Mouse (Mus musculus) kidney, postnatal 25 days (tissue): ENCODE measurements around the gene Gm5134.
"Not testable (repeated sequence)": the region's sequence is repeated elsewhere in the genome, so short reads cannot be mapped to it uniquely, and the experiment has no call there.

Experiments used
- DNase-seq, 2 experiments: peaks; one replicate each; pipeline ENCODE4 v3.0.0; 2021; ENCODE audit warnings: mixed read lengths in 2 of 2

The Gm5134 gene

DNA sequence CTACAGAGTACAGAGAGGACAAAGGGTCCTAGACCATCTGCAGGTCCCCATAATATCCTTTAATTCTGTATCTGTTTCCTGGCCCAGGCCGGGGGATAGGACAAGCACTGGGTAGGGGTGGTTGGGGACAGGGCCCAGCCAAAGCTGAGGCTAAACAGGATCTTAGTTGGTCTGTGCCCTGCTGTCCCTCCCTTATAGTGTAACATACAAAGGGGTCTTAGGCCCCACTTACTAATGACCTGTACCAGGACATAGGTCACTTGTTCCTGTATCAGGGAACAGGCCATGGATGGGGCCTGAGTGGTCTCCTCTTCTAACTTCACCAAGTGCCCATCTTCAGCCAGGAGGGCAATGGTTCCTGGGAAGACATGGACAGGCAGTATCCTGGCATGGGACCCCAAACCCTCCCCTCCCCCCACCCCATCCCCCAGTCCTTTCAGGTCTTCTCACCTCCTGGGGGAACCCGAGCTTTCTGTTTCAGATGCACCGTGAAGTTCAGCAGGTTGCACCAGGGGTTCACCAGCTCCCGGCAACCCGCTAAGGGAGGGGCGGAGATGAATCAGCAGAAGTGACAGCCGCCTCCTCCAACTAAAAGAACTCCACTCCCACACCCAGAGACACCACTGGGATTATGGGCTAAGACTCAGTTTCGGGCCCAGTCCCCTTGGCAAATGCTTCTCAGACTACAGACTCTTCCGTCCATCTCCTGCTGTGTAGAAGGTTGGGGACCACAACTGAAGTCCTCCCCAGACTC is 14.7 kb upstream of the Gm5134 start:
- peak in 1 of 2 experiments; percentile 21 for DNase-seq

DNA sequence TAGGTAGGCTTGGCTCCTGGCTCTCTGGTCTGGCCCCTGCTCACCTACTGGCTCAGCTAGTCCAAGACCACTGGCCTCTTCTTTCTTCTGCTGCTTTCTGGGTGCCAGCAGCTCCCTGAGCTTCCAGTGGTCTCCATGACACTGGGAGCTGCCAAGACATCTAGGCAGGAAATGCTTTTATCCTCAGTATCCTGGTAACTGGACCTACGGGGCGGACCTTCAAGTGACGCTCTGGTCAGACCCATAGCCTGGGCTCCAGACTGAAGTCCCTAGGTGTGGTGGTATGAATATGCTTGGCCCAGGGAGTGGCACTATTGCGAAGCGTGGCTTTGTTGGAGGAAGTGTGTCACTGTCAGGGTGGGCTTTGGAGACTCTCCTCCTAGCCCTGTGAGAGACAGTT is 13.8 kb upstream of the Gm5134 start, which contains the start of gene Gm867:
Gene Gm867 (minus strand): TSS at position 153 of the 400 bp plus-strand sequence.
- DNase-seq = peak; percentile 40 to 59

DNA sequence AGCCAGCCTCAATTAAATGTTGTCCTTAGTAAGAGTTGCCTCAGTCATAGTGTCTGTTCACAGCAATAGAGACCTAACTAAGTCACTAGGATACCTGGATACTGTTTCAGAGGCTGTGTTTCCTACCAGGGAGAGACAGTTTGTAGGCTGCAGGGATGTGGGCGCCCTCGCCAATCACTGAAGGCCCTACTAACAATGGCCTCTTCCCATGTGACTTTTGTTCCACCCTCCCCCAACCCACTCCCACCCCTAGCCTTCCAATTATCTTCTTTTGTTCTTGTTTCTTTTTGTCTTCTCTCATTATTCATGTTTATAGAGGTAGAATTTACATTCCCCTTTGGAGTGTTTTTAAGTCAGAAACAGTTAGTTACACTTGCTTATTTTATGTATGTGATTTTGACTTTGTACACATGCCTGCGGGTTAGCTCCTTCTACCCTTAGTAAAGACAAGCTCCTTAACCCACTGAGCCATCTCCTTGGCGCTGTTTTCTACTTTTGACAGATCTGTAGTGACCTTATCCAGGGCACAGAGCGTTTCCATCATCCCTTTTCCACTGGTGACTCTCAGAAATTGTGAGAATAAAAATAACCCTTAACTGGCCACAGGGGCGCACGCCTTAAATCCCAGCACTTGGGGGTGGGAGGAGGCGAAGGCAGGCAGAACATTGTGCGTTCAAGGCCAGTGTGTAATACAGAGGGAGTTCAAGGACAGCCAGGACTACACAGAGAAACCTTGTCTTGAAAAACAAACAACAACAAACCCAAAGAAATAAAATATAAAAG is 13.1 kb upstream of the Gm5134 start:
- DNase-seq = no peak

DNA sequence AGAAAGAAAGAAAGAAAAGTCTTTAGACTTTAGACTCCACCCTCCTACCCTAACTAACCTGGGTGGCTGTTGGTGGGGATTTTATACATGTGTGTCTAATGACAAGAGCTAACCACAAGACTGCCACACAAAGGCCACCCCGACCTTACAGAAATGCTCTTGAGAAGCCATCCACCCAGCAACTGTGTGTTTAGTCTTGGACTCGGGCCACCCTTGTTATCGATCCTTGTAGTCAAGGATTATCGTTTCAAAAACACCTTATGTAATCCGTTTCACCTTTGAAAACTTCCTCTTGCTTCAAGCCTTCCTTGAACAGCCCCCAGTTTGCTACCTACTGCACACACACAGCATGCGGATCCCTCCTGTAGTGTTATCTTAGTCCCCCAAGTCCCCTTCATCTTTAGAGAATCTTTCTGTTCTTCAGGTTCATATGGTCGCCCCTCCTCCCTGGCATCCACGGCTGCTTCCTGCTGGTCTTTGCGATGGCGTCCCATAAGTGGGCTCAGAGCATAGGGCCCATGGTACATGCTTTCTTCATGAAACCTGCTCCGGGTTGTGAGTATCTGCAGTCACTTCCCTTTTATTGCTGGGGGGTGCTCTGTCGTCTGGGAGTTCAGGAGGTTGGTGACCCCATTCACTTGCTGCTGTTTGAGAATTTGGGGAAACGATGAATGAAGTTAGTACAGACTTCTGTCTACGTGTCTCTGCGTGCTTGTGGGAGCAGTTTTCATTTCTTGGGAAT is 11.4 kb upstream of the Gm5134 start, which contains the start of gene Vpreb3:
Gene Vpreb3 (plus strand): TSS at position 322 of the 742 bp plus-strand sequence.
- DNase-seq = no peak

DNA sequence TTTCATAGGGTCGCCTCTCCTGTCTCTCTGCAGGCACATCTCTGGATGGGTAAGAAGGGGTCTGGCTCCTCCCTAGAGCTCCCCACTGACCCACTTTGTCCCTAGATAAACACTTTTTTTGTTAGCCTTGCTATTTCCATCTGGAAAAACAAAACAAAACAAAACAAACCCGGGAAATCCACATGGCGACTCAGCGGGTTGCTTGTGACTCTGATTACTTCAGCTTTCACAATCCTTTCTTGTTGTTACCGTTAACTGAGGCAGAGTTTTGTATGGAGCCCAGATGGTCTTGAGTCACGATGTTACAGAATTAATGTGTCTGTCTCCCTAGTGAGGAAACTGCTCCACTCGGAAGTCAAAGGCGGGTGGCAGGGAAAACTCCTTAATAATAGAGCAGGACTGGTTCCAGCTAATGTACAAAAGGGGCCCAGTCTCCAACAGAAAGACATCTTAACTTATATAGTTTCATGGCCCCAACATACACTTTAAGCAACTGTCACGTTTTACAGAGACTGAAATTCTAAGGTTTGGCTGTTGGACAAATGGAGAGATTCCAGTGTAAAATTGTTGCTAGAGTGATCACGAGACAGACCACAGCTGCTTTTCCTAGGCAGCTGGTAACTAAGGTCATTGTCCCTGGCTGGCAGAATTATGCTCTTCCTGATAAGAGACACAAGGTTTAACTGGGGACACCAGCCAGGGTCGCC is 10.1 kb upstream of the Gm5134 start:
- DNase-seq = peak in 1 of 2 experiments; percentile 45

DNA sequence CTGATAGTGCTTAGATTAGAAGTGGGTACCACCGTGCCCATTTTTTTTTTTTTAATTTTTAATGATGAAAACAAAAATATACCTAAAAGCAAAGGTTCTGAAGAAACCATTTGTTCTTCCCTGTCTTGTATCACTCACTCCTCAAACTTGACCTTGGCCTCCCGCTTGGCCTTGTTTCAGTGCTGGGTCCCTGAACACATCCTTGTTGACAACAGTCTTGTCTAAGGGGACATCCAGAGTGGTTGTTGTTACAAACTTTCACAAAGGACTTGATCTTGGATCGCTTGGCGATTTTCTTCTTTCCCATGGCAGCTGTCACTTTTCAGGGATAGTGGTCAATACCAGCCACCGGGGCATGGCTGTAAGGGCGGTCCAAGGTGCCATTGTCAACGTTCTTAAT is 9.1 kb upstream of the Gm5134 start:
- DNase-seq = no peak

DNA sequence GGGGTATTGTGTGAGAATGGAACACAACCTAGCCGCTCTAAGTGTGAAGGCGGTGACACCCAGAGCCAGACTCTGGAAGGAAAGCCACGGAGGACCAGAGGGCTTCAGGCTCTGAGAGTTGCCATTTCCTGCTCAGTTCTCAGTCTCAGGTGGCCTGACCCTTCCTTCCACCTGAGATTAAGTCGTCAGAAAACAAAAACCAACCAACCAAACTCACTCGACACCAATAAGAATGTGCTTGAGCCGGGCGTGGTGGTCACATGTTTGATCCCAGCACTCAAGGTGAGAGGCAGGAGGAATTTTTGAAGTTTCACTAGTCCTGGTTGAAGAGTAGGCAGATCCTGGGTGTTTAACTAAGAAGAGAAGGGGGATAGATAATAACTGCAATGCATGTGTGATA is 8.4 kb upstream of the Gm5134 start:
- no peak for DNase-seq

DNA sequence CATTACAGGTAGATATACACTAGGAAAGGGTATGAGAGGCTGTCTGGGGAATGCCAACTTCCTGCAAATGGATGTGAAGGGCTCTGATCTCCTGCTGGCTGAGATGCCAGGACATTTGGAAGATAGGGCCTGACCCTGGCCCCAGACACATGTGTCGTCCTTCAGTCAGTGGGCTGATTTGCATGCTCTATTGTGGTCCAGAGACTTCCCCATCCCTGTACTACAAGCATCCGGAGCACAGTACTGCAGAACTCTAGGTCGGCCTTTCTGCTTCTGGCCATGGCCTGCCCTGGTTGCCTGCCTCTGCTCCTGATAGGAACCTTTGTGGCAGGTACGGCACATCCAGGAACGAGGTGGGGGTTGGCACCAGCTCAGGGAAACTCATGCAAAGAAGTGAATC is 6.2 kb upstream of the Gm5134 start:
- no peak for DNase-seq

DNA sequence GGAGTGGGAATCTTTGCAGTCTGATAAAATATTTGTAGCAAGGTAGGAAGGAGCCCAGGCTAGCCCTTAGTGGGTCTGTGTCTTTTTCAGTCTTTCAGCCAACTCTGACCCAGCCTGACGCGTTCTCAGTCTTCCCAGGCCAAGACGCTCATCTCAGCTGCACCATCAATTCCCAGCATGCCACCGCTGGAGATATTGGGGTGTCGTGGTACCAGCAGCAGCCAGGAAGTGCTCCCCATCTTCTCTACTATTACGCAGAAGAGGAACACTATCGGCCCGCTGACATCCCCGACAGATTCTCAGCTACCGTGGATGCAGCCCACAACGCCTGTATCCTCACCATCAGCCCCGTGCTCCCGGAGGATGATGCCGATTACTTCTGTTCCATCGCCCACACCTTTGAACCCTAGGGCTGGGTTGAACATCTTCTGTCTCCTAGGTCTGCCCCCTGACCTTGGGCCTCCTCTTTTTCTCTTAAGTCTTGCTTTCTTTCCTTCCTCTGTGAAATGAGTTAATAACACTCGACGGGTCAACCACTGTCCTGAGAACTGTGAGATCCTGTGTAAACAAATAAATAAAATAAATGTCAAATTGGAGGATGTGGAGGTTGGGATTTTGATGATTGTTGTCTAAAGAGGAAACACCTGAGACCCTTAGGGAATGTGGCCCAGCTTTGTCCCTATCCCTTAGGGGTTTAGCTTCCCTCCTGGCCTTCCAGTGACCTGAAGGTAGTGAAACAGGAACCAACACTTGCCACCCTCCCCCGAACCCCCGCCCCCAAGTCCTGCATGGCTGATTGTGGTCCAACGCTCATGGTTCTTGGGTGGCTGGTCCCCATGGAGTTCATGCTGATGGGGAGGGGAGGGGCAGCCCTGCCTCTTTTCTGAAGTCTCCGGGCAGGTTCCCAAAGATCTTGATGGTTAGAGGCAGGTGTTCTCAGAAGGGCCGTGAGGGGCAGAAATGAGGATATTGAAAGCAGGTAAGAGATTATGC is 5.0 kb upstream of the Gm5134 start:
- peak; percentile 36 to 51 for DNase-seq

DNA sequence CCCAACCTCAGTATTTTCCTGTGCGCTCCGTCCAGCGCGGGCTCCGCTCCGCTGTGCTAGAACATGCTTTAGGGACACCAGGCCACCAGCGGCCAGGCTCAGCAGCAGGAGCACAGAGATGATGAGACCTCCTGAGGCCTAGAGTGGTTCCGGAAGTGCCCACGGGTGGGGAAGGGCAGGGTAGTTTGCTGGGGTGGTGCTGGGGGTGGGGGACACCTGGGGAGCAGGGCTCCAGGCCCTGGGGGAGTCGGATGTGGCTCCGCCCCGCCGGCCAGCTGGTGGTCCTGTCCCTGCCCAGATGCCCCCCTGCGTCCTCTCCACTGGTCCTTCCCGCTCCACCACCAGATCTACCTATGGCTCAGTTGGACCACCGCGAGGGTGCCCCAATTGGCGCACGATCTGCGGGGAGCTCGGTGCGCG is 3.5 kb upstream of the Gm5134 start:
- DNase-seq = peak; percentile 30 to 70

DNA sequence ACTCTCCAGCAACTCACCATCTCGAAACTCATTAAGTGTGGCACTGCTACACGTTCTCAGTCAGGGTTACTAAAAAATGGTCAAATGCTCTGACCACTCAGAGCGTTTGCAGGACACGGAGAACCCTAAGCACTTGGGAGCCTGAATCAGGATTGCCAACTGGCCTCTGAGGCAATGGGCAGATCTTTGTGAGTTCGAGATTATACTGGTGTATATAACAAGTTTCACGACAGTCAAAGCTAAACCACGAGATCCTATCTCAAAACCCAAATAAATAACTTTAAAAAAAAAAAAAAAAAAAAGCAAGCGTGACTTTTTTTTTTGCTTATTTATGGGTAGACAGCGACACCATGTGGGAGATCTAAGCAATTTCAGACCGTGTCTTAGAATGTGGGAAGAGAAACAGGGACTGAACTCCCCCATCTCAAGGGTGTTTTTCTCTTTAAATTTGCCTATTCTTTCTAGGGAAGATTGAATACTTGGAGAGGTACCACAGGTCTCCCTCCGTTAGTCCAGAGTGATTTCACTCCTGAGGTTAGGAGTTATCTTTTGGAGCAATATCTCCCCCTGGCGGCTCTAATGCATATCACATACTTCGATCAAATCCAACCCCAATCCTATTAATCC is 2.8 kb upstream of the Gm5134 start:
- peak in 1 of 2 experiments; percentile 79 for DNase-seq

DNA sequence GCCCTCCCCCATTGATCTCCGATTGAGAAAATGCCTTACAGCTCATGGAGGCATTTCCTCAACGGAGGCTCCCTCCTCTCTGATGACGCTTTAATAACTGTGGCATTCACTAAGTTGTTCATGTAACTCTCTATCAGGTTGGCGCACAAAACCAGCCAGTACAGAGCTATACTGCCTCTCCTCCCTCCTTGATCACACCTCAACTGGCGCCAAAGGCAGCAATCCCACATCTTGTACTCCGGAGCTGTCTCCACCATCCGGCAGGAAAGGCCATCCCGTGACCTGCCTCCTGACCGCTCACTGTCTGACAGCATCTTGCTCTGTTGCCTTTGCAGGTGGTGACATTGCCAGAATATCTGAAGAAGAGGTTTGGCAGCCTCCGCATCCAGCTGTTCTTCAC is 19.5 kb downstream of the Gm5134 start:
- no peak for DNase-seq

DNA sequence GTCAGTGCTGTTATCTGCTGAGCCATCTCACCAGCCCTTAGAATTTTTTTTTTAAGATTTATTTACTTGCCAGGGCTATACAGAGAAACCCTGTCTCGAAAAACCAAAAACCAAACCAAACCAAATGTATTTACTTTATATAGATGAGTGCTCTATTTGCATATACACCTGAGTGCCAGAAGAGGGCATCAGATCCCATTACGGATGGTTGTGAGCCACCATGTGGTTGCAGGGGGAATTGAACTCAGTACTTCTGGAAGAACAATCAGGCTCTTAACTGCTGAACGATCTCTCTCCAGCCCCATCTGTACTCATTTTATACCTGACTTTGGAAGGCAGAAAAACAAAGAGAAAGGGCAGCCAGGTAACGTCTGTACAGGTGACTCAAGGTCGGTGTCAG is 20.9 kb downstream of the Gm5134 start:
- peak in 1 of 2 experiments; percentile 11 for DNase-seq

DNA sequence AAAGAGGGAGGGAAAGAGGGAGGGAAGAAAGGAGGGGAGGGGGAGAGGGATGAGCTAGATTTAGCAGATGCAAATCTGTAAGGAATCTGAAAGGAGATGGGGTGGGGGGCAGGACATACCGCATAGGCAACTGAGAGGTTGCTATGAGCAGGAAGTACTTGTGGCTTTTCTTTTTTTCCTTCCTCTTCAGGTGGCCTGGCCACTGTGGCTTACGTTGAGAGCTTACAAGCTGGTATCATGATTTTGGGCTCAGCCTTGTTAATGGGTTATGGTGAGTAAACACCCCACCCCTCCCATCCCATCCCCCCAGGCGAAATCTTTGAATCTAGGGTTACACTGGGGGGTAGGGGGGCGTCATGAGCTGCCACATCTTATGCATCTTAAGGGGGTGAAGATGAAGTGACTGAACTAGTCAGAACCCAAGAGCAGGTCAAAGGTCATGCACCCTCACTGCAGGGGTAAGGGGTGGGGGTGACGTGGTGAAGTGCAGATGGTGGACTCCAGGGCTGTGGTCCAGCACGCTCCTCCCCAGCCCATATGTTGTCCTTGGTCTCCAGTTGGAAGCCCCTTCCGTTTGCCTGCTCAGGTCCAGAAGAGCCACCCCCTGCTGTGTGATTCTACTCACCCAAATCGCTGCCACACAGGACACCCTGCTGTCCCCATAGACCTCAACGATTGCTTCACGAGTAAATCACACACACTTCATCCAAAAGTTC is 24.0 kb downstream of the Gm5134 start:
- DNase-seq = no peak

DNA sequence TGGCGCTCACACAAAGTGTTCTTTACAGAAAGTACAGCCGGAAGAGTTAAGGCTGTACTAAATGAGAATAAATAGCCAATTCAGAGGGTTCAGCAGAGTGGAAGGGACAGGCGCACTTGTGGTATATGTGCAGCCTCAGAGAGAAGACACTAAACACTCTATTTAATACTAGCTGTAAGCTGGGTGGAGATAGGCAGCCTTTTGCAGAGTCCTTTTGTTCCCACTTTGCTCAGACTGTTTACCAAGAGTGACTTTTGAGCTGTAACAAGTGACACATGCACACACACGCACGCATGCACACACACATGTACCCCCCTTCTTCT is 24.5 kb downstream of the Gm5134 start:
- DNase-seq = no peak

DNA sequence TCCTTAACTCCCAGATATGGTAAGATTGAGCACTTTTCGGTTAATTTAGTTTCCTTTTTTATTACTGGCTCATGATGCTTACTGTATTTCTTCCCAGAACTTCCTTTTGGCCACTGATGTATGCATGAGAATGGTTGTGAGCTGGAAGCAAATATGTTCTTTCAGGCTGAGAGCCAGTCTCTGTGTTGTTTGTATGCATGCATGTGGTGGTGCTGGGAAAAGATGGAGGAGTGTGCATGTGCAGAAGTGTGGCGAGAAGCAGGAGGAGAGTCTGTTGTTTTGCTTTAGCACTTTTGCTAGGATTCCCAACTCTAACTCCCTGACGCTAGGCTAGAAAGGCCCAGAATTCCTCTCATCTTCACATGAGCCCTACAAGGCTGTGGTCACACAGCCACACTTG is 25.1 kb downstream of the Gm5134 start:
- DNase-seq = no peak

DNA sequence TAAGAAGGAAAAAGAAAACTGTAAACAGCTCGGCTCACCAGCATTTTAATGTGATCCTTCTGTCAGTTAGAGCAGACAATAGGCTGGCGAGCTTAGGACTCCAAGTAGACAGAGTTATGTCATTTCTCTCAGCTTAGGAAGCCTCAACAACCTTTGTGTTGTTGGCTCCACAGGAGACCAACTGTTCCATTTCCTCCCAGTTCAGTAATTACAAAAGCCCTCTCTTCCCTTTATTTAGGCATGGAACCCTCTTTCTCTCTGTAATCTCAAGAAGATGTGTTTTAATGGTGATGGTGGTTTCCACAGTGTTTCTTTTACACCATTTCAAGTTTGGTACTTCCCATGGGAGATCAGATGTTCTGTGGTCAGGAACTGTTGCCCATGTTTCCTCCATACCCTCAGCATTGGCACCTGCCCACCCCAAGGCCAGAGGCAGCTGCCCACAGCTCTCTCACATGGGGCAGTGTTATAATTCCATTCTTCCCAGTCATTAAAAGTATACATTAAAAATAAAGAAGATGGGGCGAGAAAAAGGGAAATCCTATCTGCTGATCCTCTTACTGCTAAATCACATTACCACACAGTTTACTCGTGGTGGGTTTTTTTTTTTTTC is 36.2 kb downstream of the Gm5134 start:
- no peak for DNase-seq

DNA sequence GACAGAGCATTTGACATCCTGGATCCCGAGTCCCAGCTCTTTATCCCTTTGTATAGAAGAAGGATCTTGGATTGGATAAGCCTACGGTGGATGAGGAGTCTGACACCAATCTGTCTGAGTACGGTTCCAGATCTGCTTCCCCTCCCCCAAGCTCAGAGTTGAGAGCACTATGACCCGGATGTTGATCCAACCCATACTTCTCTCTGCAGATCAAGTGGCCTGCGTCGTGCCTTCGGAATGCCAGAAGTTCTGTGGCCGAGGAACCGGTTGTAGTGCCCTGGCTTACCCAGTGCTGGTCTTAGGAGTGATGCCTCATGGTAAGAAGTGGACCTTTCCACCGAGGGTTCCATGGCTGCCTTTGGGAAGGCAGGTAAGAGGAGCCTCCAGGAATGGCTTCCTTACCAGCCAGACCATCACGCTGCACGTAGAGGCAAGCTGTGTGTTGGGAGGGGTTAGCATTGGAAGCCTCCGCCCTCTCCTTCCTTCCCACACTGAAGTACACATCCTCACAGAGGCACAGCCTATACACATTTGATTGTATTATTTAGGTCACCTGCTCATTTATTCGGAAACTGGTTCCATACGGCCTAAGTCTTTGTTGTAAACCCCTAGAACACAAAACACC is 39.4 kb downstream of the Gm5134 start:
- DNase-seq = no peak

DNA sequence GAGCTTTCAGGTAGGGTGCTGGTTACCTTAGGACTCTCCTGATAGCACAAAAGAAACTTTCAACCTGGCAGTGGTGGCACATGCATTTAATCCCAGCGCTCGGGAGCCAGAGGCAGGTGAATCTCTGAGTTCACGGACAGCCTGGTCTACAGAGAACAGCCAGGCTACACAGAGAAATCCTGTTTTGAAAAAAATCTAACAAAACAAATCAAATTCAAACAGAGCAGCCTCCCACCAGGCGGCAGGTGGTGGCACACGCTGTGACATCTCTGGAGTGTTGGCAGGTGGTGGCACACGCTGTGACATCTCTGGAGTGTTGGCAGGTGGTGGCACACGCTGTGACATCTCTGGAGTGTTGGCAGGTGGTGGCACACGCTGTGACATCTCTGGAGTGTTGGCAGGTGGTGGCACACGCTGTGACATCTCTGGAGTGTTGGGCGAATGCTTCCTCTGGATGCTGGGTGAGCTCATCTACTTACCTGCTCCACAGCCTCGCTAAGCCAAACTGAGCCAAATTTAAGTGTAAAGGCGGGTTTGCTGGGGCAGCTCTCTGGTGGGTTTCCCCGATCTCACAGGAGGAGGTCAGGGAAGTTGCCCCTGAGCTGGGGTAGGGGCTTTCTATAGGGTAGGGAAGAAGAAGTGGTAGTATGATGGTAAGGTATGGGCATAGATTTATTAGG is 40.4 kb downstream of the Gm5134 start:
- not testable (repeated sequence) for DNase-seq
